Mouse (Mus musculus): Measurements from ENCODE around the gene Dpy30.
"Not testable (repeated sequence)": the region's sequence is repeated elsewhere in the genome, so short reads cannot be mapped to it uniquely, and the experiment has no call there.

DNA sequence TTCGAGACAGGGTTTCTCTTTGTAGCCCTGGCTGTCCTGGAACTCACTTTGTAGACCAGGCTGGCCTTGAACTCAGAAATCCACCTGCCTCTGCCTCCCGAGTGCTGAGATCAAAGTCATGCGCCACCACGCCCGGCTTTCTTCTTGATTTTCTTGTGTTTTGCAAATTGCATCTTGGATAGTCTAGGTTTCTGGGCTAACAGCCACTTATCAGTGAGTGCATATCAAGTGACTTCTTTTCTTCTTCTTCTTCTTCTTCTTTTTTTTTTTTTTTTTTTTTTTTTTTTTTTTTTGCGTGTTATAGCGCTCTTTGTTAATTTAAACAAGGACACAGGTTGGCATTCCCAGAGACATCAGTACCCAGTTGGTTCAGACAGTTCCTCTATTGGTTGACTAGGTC, 3.5 kb upstream of the Dpy30 start:
- TF ChIP-seq CTCF, EP300 (IDR thresholded peaks at IDR 0.05; ENCODE audit: low read depth): not testable (repeated sequence)
